Mouse (Mus musculus) adrenal gland, postnatal 36 days (tissue): Measurements from ENCODE around the gene Hnrnpu. TPM values are rescaled to one million over a fixed set of nuclear protein-coding genes. Genes with fewer than 3 reads are reported as not detected.

Experiments
- DNase-seq, 2 experiments: peaks; one replicate each; pipeline ENCODE4 v3.0.0; 2021; ENCODE audit warnings: mixed read lengths in 1 of 2
- total RNA-seq, 2 experiments: library from RNA; stranded (reverse); gene quantifications; 2 replicates each; pipeline ENCODE4 v1.2.3; 2021

Gene Hnrnpu
- total RNA-seq, 2 experiments from 2014 or later, result 340 to 387 TPM

DNA sequence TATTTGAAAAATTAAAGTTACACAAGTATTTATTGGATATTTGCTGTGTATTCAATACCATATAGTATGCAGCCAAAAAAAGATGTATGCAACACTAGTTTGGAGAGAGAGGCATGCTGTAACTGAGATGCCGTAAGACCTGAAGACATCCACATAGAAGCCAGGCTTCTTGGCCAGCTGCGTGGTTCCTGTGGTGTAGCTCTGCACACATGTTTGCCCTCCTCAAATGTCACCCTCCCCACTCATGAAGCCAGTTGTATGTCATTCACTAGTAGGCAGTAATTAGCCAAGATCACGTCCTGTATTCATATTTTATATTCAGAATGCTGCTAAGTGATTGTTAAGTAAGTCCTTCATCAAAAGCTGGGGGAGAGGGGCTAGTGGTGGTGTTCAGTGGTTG lies 3.8 kb upstream of the Hnrnpu start:
- no peak for DNase-seq

DNA sequence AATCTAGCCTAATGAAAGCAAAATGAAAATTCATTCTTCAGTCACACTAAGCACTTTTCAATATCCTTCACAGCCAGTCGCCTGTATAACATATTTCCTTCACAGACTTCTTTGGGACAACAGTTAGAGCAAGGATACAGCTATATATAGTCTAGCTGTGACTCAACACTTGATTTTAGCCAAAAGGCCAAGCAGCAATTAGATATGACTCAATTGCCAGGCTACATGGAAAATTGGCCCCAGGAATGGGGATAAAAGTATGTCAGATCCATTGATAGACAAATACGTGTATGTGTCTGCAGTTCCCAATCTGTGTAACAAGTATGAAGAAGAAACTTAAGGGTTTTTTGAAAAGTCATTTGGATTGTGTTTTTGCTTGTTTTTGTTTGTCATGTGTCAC lies 2.6 kb upstream of the Hnrnpu start:
- no peak for DNase-seq

DNA sequence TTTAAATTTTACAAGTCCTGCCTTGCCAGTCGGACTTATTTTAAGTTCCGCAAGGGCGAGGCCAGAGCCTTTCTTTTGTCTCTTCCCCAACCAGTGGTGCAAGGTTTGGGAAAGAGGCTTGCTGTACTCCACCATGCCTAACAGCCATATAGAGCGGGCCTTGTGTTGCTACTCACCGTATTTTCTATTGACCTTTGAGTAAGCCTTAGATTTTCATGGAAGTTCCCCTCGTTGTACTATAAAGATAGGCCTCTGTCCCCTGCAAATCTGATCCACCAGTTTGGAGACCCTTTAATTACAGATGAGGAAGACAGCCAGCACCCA lies 683 bp upstream of the Hnrnpu start:
- DNase-seq, result peak; percentile 16 to 29

DNA sequence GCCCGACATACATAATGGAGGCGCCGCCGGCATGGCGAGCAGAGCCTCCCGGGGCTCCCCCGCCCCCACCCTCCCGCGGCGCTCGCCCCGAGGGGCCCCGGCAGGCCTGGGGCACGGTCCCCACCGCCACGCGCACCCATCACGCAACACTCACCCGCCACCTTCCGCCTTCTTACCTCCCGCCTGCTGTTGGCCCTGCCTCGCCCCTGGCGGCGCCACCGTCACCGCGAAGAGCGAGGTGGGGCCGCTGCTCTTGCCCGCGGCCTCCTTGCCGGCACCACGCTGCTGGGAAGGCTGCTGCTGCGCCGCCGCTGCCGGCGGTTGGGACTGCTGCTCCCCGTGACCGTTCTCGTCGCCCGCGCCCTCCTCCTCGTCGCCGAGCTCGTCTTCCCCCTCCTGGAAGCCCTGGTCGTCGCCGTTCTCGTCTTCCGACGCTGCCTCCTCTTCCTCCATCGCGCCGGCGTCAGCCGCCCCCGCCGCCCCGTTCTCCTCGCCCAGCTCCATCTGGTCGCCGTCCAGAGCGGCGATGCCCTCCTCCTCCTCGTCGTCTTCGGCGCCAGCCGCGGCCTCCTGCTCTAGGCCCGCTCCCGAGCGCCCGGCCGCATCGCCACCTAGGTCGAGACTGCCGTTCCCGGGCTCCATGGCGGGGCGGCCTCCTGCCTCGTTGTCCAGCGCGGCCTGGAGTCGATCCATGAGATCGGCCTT lies 668 bp downstream of the Hnrnpu start:
- DNase-seq, result peak in 1 of 2 experiments; percentile 25

- peak; percentile 97 to 98 for DNase-seq
Observed at GRCm38 (mm10) chr1:178336289-178336775, 1.3 kb downstream of the Hnrnpu start.

GRCm38 (mm10) chr1:178335860-178336261 lies 1.7 kb downstream of the Hnrnpu start:
- DNase-seq, result no peak

DNA sequence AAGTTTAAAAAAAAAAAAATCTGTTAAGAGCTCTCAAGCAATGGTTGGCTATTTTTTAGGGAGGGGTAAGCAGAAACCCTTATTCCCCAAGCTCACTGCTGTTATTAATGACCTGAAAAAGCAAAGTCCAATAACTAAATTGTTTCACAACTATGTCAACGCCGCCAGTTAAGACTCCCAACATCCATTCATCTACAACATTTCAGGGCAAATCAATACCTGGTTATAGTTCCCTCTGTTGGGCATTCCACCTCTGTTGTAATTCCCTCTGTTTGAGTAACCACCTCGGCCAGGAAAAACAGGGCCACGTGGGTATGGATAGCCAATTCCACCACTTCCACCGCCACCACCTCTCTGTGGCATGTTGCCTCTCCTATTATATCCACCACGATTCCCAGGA lies 7.7 kb downstream of the Hnrnpu start:
- no peak for DNase-seq

DNA sequence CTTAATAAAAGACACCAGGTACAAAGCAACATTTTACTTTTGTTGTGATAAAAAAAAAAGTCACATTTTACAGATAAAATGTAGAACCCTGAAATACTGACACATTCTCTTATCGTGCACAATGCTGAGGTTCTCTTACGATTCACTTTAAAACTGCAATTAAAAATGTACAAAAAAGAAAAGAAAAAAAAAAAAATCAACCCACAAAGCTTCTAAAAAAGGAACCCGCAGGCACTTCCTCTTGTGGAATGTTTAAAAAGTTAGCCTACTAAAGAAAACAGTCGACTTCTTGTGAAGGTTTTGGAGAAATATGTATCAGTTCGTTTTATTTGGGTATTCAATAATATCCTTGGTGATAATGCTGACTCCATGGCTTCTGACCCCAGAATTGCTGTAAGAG lies 8.6 kb downstream of the Hnrnpu start:
- no peak for DNase-seq

- no peak for DNase-seq
Observed at GRCm38 (mm10) chr1:178326950-178327349, 10.6 kb downstream of the Hnrnpu start.

GRCm38 (mm10) chr1:178326357-178326756 lies 11.2 kb downstream of the Hnrnpu start:
- DNase-seq, result no peak

- DNase-seq, result no peak
Observed at GRCm38 (mm10) chr1:178324568-178324967, 13.0 kb downstream of the Hnrnpu start.

- DNase-seq, result no peak
Observed at GRCm38 (mm10) chr1:178323235-178323634, 14.4 kb downstream of the Hnrnpu start.

- DNase-seq, result no peak
Observed at GRCm38 (mm10) chr1:178321730-178322357, 15.8 kb downstream of the Hnrnpu start.

DNA sequence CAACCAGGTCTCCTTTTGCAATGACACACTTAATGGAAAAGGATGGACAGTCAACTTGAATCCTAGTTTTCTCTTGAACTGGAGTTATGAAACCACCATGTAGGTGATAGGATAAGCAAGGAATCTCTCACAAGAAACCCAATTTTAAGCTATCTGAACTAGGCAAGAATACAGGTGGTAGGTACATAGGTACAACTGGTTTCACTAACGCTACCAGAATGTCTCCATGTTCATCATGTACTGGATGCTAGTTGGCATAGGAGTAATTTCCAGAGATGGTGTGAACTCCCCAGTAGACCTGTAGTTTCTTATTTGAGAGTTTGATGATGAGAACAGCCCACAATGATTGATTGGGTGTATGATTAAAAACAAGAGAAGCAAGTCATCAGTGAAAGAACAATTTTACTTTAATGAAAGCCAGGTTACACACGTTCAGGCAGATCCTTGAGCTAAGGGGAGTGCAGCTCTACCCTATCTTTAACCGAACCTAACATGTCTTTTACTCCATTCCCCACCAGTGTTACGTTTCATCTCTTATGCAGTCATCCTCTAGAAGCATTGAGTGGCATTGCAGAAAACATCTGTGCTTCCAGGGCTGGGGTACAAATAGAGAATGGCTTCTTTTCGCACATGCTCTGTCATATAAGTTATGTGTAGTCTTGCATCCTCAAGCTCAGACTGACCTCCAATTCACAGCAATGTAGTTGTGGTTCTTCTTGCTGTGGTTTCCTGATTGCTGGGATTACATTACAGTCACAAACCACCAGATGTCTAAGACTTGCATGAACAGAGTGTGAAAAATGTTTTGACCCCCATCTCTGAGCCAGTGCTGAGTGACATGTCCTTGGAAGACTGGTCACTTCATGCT lies 16.6 kb downstream of the Hnrnpu start:
- DNase-seq, result no peak

DNA sequence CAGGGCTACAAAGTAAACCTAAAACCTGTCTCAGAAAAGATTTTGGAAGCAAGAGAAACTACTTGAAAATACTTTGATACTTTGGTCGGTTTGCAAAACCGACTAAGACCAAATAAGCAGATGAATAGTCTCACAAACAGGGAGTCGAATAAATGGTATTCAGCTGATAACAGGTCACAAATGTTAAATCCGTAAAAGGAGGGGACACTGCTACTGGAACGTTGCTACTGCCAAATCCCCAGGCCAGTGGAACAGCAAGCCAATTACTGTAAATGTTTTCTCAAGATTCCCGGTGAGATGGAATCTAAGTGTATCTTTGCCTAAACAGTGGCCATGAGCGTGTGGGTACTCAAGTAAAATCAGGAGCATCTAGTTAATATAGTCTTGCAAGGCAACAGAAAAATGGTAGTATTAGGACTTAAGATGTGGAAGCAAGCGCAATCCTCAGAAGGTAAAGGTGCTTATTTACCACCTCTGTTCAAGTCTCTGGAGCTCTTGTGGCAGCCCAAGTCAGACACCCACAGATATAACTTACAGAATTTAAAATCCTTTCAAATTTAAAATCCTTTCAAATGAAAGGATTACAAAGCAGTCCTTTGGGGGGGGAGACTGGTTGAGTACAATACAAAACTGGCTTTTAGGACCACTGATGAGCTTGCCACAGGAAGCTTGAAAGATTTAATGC lies 17.4 kb downstream of the Hnrnpu start:
- no peak for DNase-seq

GRCm38 (mm10) chr1:178319295-178320037 lies 18.1 kb downstream of the Hnrnpu start:
- DNase-seq, result peak; percentile 44 to 48

- DNase-seq, result peak; percentile 98 to 99
Observed at GRCm38 (mm10) chr1:178318389-178319184, 19.0 kb downstream of the Hnrnpu start, which contains the start of gene Cox20. Gene Cox20, plus strand, starts transcription at chr1:178319130.

- no peak for DNase-seq
Observed at GRCm38 (mm10) chr1:178318002-178318388, 19.6 kb downstream of the Hnrnpu start.

- DNase-seq, result no peak
Observed at GRCm38 (mm10) chr1:178317275-178318001, 20.2 kb downstream of the Hnrnpu start.

GRCm38 (mm10) chr1:178314236-178314635 lies 23.4 kb downstream of the Hnrnpu start:
- DNase-seq, result no peak
